Mouse (Mus musculus): Measurements from ENCODE around the gene P2rx1.

DNA sequence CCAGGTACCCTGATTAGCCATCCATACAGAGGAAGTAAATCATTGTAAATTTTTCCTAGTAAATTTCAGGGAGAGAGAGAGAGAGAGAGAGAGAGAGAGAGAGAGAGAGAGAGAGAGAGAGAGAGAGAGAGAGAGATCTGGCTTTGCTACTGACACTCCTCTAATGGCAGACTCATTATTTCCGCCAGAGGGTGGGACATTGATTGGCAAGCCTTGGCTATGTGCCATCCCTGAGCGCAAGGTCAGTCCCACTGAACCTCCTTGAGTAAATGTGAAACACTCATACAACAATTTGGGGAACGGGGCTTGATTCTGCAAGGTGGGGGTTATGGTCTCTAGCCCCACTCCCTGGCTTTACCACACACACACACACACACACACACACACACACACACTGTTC lies 8.2 kb downstream of the P2rx1 start:
- TF ChIP-seq CTCF (IDR thresholded peaks at IDR 0.05; ENCODE audit: extremely low read depth, insufficient read depth, low read length) = no peak
- TF ChIP-seq POLR2A (IDR thresholded peaks at IDR 0.05; ENCODE audit: extremely low read depth, insufficient read depth, low read length) = no peak
